ENCODE assay signal across 9 mouse cellular contexts in genomic region chr15:77192154-77192935, GRCm38 (mm10).
DNase-seq lines count a peak whose midpoint lies in the region; ATAC-seq and TF ChIP-seq lines count a peak whose summit lies in the region.
"Had no signal": no experiment of that assay in that cellular context is flagged by ENCODE, and none has a peak within 500 bp of the region (broad histone marks: within the 10 kb centered on the region; RNA-seq: fewer than 3 reads in every experiment).

No protein-coding gene starts in this region.

- no peak overlapping the region for H3K4me2 ChIP-seq in limb, embryonic 15.5 days

- no peaks in the 10 kb centered on the region for H3K36me3 ChIP-seq in limb, embryonic 15.5 days

- TF ChIP-seq CTCF in layer of hippocampus, adult 2 months (conservative IDR thresholded peaks at IDR 0.05), result no peak

- H3K27ac ChIP-seq in layer of hippocampus, adult 2 months, result peak overlapping the region; percentile 43
- peak overlapping the region; percentile 59 for H3K27ac ChIP-seq in limb, embryonic 15.5 days

- H3K27me3 ChIP-seq in limb, embryonic 15.5 days, result no peaks in the 10 kb centered on the region

- no peak overlapping the region for H3K9ac ChIP-seq in limb, embryonic 15.5 days

- peak; percentile 37 for DNase-seq in cerebellum, adult 11-12 months
- no peak for DNase-seq in layer of hippocampus, adult 2 months (ENCODE audit: low spot score in 2 of 2)
- no peak for DNase-seq in layer of hippocampus, postnatal 14 days (ENCODE audit: low spot score in 2 of 2)
- DNase-seq in cerebellum, postnatal 14 days, result peak; percentile 22 to 33
- DNase-seq in embryo, embryonic 9.5 days (ENCODE audit: extremely low spot score), result no peak
- DNase-seq in layer of hippocampus, postnatal 10 days (ENCODE audit: low spot score in 2 of 2), result no peak
- DNase-seq: kidney, adult 8-10 months had no signal

- no peaks in the 10 kb centered on the region for H3K9me3 ChIP-seq in limb, embryonic 15.5 days

- no peak overlapping the region for H3K4me3 ChIP-seq in layer of hippocampus, adult 2 months
- H3K4me3 ChIP-seq in limb, embryonic 15.5 days, result no peak overlapping the region

- H3K4me1 ChIP-seq in limb, embryonic 15.5 days, result peaks cover 21% of the 10 kb centered on the region

- no peak for ATAC-seq in cerebellum, adult (ENCODE audit: insufficient number of reproducible peaks, low FRiP score, low TSS enrichment)
- ATAC-seq in limb, embryonic 15.5 days (ENCODE audit: insufficient number of reproducible peaks, low FRiP score, low TSS enrichment, low read depth), result no peak

- 42% methylated on average over 14 of the region's 14 CpGs for whole genome bisulfite sequencing in limb, embryonic 15.5 days

Comparison
In these comparisons a context has a peak if more than half of its experiments do, and no peak if none do; other contexts are left out.
1. DNase-seq: peak in cerebellum, adult 11-12 months (single experiment) and cerebellum, postnatal 14 days (2 of 2); none in layer of hippocampus, adult 2 months (0 of 2), layer of hippocampus, postnatal 14 days (0 of 2), embryo, embryonic 9.5 days (single experiment) and layer of hippocampus, postnatal 10 days (0 of 2).